Mouse (Mus musculus) heart, embryonic 12.5 days (tissue): ENCODE data around the gene Sgpl1. TPM values are rescaled to one million over a fixed set of nuclear protein-coding genes. Genes with fewer than 3 reads are reported as not detected.

Source experiments
- ATAC-seq: fragments of 200-750 bp; cut with Nextera tagmentation; 2 replicates; pipeline ENCODE4 v1.8.0; 2017; ENCODE audit warnings: moderate TSS enrichment, moderate library complexity; ENCODE audit not compliant: insufficient number of reproducible peaks, low FRiP score
- H3K27ac ChIP-seq: fragments of 300-500 bp; sonication (generic); 2 replicates; pipeline ENCODE4 v1.5.1; 2016; ENCODE audit warnings: mild to moderate bottlenecking, moderate library complexity; ENCODE audit not compliant: poor library complexity, severe bottlenecking
- H3K27me3 ChIP-seq: fragments of 300-500 bp; sonication (generic); replicated peaks from 2 replicates; pipeline ENCODE4 v1.6.1; 2016; ENCODE audit warnings: mild to moderate bottlenecking, moderate library complexity
- H3K36me3 ChIP-seq: fragments of 300-500 bp; sonication (generic); 2 replicates; pipeline ENCODE4 v1.6.1; 2016; ENCODE audit warnings: mild to moderate bottlenecking, moderate library complexity
- H3K4me1 ChIP-seq: fragments of 300-500 bp; sonication (generic); replicated peaks from 2 replicates; pipeline ENCODE4 v1.6.1; 2016; ENCODE audit warnings: mild to moderate bottlenecking
- H3K4me2 ChIP-seq: fragments of 300-500 bp; sonication (generic); 2 replicates; pipeline ENCODE4 v1.6.1; 2016; ENCODE audit warnings: mild to moderate bottlenecking, moderate library complexity
- H3K4me3 ChIP-seq: fragments of 300-500 bp; sonication (generic); 2 replicates; pipeline ENCODE4 v1.5.1; 2016; ENCODE audit warnings: mild to moderate bottlenecking
- H3K9ac ChIP-seq: fragments of 300-500 bp; sonication (generic); 2 replicates; pipeline ENCODE4 v1.6.1; 2016; ENCODE audit warnings: mild to moderate bottlenecking, moderate library complexity
- H3K9me3 ChIP-seq: fragments of 300-500 bp; sonication (generic); replicated peaks from 2 replicates; pipeline ENCODE4 v1.6.1; 2016; ENCODE audit warnings: mild to moderate bottlenecking, moderate library complexity
- WGBS: fragments of 180-500 bp; shearing (Covaris S2); methylation state at CpG from one replicate; pipeline ENCODE4 v1.1.7; 2016; 5-methylcytosine and 5-hydroxymethylcytosine counted together
- polyA plus RNA-seq: library from polyadenylated mRNA; unstranded; fragments of >200 nt; fragmentation: Nextera tagmentation; extraction: Ambion mirVana; gene quantifications from 2 replicates; pipeline ENCODE4 v1.2.1, GENCODE M21; 2016

Gene Sgpl1
- polyA plus RNA-seq, 1 experiment from 2014 or later = 37.0 TPM

DNA sequence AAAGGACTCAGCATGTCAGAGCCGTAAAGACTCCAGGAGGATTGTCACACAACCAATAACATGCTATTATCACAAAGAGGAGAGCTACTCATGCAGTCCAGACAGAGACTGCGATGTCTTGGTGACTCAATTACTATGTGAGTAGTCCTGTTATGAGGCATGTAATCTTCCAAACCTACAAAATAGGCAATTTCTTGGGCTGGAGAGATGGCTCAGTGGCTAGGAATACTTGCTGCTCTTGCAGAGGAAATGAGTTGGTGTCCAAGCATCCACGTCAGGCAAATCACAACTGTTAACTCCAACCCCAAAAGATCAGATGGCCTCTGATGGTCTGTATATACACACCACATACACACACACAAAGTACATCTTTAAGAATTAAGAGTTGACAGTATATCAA lies 8.1 kb upstream of the Sgpl1 start:
- H3K36me3 ChIP-seq = no peaks in the 10 kb centered on the region
- H3K27ac ChIP-seq = no peak overlapping the region
- no peak overlapping the region for H3K9ac ChIP-seq
- H3K27me3 ChIP-seq = no peaks in the 10 kb centered on the region
- ATAC-seq = no peak
- WGBS = 69% methylated on average over 3 of the region's 3 CpGs
- no peak overlapping the region for H3K4me2 ChIP-seq
- no peaks in the 10 kb centered on the region for H3K9me3 ChIP-seq
- no peak overlapping the region for H3K4me3 ChIP-seq
- H3K4me1 ChIP-seq = peaks cover 8% of the 10 kb centered on the region

DNA sequence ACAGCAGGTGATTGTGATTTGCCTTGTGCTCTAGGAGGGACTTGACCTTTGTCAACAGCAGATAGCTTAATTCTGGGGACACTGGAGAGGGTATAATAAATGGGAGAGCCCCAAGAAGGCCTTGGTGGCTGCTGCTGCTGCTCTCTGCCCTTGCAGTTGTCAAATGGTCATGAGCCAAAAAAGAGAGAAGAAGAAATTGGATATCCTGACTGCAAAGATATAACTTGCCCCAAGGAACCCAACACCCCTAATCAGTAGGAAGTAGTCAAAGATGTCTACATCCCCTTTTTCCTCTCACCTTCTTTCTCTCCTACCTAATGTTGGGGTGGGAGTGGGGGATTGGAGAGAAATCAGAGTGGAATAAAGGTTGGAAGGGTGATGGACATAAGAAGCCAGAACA lies 4.6 kb upstream of the Sgpl1 start:
- no peak for ATAC-seq
- Histone ChIP-seq H3K4me1 (peaks cover 8% of the 10 kb centered on the region), H3K4me2 (no peak overlapping the region), H3K4me3 (no peak overlapping the region), H3K27me3 (no peaks in the 10 kb centered on the region), H3K27ac (no peak overlapping the region), H3K9me3 (no peaks in the 10 kb centered on the region), H3K9ac (no peak overlapping the region), H3K36me3 (no peaks in the 10 kb centered on the region)

DNA sequence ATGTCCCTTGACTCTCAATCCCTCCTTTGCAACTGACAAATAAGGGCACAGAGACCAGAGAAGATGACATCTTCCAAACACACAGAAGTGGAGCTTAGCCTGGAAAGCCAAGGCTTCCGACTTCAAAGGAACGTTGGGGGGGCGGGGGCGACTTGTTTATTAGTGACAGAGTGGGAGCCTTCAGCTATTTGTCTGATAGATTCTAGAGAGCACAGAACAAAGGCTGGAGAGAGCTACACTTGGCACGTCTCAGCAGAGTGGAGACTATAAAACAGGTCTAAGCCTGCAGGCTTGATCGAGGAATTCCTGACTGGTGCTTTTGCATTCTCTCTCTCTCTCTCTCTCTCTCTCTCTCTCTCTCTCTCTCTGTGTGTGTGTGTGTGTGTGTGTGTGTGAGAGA lies 3.1 kb upstream of the Sgpl1 start:
- 45% methylated on average over 6 of the region's 6 CpGs for WGBS
- Histone ChIP-seq H3K9me3 (no peaks in the 10 kb centered on the region), H3K4me1 (peaks cover 10% of the 10 kb centered on the region), H3K27me3 (no peaks in the 10 kb centered on the region), H3K4me2 (no peak overlapping the region), H3K27ac (no peak overlapping the region), H3K36me3 (no peaks in the 10 kb centered on the region), H3K4me3 (no peak overlapping the region), H3K9ac (no peak overlapping the region)
- ATAC-seq = no peak

DNA sequence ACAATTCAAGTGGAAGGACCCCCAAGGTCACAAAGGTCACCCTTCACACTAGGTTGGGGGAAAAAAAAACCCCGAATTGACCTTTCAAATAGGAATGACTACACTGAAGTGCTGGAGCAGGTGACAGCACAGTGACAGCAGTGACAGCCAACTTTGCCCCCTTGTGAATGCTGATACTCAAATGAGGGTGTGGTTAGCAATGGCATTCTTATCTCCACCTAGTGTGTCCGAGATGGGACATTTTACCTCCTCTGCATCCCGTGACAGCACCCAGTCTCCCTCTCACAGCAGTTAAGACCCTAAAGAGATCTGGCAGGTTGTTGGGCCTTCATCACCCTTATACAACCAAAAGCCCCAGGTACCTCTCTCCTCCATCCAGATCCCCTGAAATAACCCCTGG lies 2.0 kb upstream of the Sgpl1 start:
- peaks cover 13% of the 10 kb centered on the region for H3K4me1 ChIP-seq
- H3K4me3 ChIP-seq = no peak overlapping the region
- no peak overlapping the region for H3K9ac ChIP-seq
- no peak for ATAC-seq
- no peaks in the 10 kb centered on the region for H3K27me3 ChIP-seq
- H3K36me3 ChIP-seq = no peaks in the 10 kb centered on the region
- no peak overlapping the region for H3K4me2 ChIP-seq
- H3K9me3 ChIP-seq = no peaks in the 10 kb centered on the region
- 45% methylated on average over 3 of the region's 3 CpGs for WGBS
- H3K27ac ChIP-seq = no peak overlapping the region

DNA sequence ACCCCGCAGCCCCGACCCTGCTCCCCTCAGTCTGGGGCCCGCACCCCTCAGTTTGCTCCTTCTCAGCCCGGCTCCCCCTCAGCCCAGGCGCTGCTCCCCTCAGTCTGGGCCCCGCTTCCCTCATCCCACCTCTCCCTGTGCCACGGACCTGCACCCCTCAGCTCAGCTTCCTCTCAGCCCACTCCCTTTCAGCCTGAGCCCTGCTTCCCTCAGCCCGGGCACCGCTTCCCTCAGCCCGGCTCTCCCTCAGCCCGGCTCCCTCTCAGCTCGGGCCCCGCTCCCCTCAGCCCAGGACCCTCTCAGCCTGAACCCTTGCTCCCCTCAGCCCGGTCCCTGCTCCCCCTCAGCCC lies 721 bp downstream of the Sgpl1 start:
- Histone ChIP-seq H3K27ac (peak overlapping the region; percentile 94), H3K4me1 (peaks cover 5% of the 10 kb centered on the region), H3K27me3 (no peaks in the 10 kb centered on the region), H3K4me3 (peak overlapping the region; percentile 72), H3K9me3 (no peaks in the 10 kb centered on the region), H3K9ac (peak overlapping the region; percentile 92), H3K4me2 (peak overlapping the region; percentile 100), H3K36me3 (0 out of 2 replicates have a peak, but pooled peaks cover 2% of the 10 kb centered on the region)
- ATAC-seq = no peak; the same call in 1 of the 2 replicates
- 1% methylated on average over 14 of the region's 14 CpGs for WGBS

DNA sequence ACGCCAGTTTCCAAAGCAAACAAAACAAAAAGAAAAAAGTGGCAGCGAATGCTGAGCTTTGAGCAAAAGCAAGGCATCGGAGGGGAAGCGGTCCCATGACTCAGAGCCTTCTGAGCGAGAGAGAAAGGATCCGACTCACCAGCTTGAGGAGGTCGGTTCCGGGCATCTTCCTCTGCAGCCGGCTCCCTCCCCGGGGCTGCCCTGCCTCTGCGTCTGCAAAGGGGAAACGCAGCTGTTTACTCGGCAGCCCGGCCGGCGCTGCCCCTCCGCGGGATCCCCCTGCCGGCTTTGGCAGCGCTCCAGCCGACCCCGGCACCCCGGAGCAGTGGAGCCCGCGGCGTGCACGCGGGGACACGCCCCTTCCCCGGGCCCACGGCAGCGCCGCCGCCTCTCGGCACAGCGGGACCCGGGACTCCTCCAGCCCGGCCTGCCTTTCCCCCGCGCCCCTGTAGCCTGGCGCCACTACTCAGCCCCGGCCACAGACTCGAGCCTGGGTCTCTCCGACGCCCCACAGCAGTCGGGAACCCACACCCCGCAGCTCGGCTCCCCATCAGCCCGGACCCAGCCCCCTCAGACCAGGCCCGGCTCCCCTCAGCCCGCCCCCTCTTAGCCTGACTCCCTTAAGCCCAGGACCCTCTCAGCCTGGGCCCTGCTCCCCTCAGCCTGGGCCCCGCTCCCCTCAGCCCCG lies 1.2 kb downstream of the Sgpl1 start:
- no peaks in the 10 kb centered on the region for H3K9me3 ChIP-seq
- WGBS = under 1% methylated on average over 42 of the region's 53 CpGs
- peak; percentile 46 for ATAC-seq
- H3K9ac ChIP-seq = peak overlapping the region; percentile 92
- H3K4me1 ChIP-seq = peaks cover 5% of the 10 kb centered on the region
- peak overlapping the region; percentile 72 for H3K4me3 ChIP-seq
- 0 out of 2 replicates have a peak, but pooled peaks cover 2% of the 10 kb centered on the region for H3K36me3 ChIP-seq
- peak overlapping the region; percentile 94 for H3K27ac ChIP-seq
- no peaks in the 10 kb centered on the region for H3K27me3 ChIP-seq
- peak overlapping the region; percentile 100 for H3K4me2 ChIP-seq

DNA sequence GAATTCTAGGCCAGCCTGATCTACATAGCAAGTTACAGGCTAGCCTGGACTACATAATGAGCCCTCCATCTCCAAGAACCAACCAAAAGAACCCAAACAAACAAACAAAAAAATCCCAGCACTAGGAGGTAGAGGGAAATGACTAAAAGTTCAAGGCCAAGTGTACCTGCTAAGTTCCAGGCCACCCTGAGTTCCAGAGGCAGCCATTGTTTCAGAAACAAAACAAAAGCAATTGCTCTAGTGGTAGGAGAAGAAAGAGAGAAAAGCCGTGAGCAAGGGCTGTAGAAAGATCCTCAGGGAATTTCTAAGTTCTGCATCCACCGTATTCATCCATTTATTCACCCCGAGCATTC lies 1.8 kb downstream of the Sgpl1 start:
- peaks cover 5% of the 10 kb centered on the region for H3K4me1 ChIP-seq
- WGBS = 0% methylated on average over 3 of the region's 3 CpGs
- H3K9me3 ChIP-seq = no peaks in the 10 kb centered on the region
- H3K36me3 ChIP-seq = 0 out of 2 replicates have a peak, but pooled peaks cover 2% of the 10 kb centered on the region
- peak overlapping the region; percentile 100 for H3K4me2 ChIP-seq
- no peaks in the 10 kb centered on the region for H3K27me3 ChIP-seq
- peak overlapping the region; percentile 92 for H3K9ac ChIP-seq
- peak overlapping the region; percentile 94 for H3K27ac ChIP-seq
- peak overlapping the region; percentile 72 for H3K4me3 ChIP-seq
- no peak for ATAC-seq

DNA sequence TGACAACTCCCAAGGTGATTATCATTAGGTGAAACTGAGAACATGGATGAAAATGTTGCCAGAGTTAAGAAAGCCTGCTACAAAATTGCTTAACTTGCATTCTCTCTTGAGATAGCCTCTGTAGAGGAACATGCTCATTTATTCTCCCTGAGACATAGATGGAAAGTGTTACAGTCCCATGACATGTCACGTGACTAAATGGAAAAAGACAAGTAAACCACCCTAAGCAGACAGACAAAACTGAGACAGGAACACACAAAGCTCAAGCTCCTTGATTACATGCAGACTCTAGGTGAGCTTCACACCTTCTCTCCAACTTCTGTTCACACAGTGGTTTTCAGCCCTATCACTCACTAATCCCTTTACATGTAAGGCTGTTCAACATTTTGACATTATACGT lies 4.2 kb downstream of the Sgpl1 start:
- Histone ChIP-seq H3K4me2 (no peak overlapping the region), H3K9me3 (no peaks in the 10 kb centered on the region), H3K27ac (no peak overlapping the region), H3K27me3 (no peaks in the 10 kb centered on the region), H3K4me1 (peaks cover 5% of the 10 kb centered on the region), H3K4me3 (no peak overlapping the region), H3K36me3 (peaks cover 8% of the 10 kb centered on the region), H3K9ac (no peak overlapping the region)
- WGBS = 90% methylated on average over 2 of the region's 2 CpGs
- no peak for ATAC-seq

DNA sequence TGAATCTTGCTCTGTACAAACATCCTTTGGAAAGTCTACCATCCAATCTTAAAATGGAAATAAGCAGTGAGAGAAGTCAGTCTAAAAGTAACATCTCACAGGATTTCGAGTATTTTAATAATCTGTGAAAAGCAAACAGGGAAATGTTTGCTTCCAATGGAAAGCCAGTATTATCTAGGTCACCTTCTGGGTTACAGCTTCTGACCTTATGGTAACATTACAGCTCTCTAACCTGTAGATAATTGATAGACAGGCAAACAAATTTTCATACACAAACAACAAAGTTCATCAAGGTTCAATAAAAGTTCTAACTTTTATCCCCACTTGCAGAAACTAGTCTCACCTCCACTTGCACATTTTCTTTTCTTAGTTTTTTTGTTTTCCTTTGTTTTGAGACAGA lies 9.9 kb downstream of the Sgpl1 start:
- no peak for ATAC-seq

DNA sequence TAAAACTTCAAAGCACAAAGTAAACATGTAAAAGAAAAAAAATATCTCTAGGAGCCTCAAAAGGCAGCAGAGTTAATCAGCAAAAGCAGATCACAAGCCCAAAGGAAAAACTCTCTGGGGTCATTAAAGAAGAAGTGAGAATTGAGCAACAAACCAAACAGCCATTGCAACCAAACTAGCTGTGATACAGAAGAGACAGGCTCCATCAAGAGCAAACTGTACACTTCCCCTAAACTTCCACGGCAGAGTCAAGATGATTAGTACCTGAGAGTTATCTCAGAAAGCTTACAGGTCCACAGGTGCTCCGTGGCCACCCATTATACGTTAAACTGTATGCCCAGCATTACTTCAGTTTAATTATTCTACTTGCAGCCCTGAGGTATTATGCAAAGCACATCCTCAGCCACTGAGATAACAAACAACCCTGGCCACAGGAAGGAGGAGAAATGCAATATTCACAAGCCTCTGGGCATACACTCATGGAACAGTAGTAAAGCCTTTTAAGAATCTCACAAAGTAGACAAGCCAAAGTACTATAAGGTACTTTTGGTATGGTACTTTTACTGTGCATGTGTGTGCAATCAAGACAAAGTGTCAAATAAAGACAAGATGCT lies 12.2 kb downstream of the Sgpl1 start:
- 57% methylated on average over 3 of the region's 3 CpGs for WGBS
- Histone ChIP-seq H3K27ac (no peak overlapping the region), H3K4me2 (no peak overlapping the region), H3K4me1 (no peaks in the 10 kb centered on the region), H3K9ac (no peak overlapping the region), H3K9me3 (no peaks in the 10 kb centered on the region), H3K27me3 (no peaks in the 10 kb centered on the region), H3K36me3 (peaks cover 8% of the 10 kb centered on the region), H3K4me3 (no peak overlapping the region)
- no peak for ATAC-seq

More for the DNA sequence above, 9.9 kb downstream of the Sgpl1 start:
- WGBS = 61% methylated on average over 1 of the region's 1 CpGs
- Histone ChIP-seq H3K9ac (no peak overlapping the region), H3K4me3 (no peak overlapping the region), H3K36me3 (peaks cover 6% of the 10 kb centered on the region), H3K27me3 (no peaks in the 10 kb centered on the region), H3K4me2 (no peak overlapping the region), H3K27ac (no peak overlapping the region), H3K4me1 (no peaks in the 10 kb centered on the region), H3K9me3 (no peaks in the 10 kb centered on the region)

DNA sequence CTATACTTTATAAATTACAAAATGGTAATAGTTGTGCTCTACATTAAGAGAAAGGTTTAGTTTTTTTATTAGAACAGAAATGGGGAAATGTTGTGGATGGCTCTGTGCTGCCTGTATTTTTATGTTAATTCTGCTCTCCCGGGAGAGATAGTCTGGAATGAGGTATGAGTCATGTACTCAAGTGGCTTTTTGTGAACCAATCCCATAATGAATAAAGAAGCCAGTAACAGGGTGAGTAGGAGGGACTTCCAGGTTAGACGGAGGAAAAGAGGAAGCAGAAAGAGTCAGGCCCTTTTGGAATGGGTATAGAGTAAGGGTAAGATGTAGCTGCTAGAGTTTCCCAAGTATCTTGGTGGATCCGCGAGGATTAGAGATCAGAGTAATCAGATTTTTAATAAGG lies 13.5 kb downstream of the Sgpl1 start:
- Histone ChIP-seq H3K36me3 (peaks cover 5% of the 10 kb centered on the region; the same call in 1 of the 2 replicates), H3K27me3 (no peaks in the 10 kb centered on the region), H3K9ac (no peak overlapping the region), H3K4me1 (no peaks in the 10 kb centered on the region), H3K4me3 (no peak overlapping the region), H3K27ac (no peak overlapping the region), H3K9me3 (no peaks in the 10 kb centered on the region), H3K4me2 (no peak overlapping the region)
- WGBS = 77% methylated on average over 4 of the region's 4 CpGs
- no peak for ATAC-seq

DNA sequence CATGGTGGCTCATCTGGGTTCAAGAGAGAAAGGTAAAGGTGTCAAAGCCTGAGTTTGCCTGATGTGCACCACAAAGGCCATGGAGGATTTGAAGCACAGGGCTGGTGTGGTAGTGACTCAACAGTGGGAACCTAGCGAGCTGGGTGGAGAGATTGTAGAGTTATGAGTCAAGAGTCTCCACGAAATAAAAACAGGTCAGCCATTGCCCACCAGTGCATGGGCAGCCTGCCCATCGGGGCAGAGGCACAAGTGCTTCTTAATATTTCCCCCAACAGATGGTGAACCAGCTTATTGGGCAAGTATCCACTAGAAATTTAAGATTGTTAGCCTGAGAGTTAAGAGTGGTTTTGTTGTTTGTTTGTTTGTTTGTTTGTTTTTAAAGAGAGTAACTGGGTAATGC lies 16.5 kb downstream of the Sgpl1 start:
- Histone ChIP-seq H3K9me3 (no peaks in the 10 kb centered on the region), H3K27ac (no peak overlapping the region), H3K27me3 (no peaks in the 10 kb centered on the region), H3K4me2 (no peak overlapping the region), H3K4me3 (no peak overlapping the region), H3K9ac (no peak overlapping the region), H3K4me1 (no peaks in the 10 kb centered on the region), H3K36me3 (peaks cover 11% of the 10 kb centered on the region)
- 75% methylated on average over 3 of the region's 3 CpGs for WGBS
- ATAC-seq = no peak
